Mouse (Mus musculus): ENCODE results near the gene Tceal5.

DNA sequence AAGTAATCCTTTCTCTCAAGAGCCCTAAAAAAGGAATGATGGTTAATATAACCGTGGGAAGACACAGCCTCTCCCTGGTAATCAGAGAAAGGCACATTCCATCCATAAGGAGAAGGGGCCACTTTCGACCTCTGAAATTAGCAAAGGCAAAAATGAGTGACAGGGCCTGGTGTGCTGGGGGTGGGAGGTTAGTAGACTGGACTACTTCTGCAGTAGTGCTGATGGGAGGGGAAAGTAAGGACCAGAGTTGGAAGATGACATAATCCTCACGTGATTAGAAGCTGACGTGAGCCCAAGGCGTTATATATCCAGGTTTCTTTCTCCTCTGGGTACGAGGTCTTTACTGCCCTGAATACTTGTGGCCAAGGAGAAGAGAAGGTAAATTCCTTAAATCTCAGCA, 20.0 kb upstream of the Tceal5 start:
- TF ChIP-seq CTCF (IDR thresholded peaks at IDR 0.05; ENCODE audit: low read depth) (no peak), EP300 (IDR thresholded peaks at IDR 0.05; ENCODE audit: low read depth) (no peak)
